Mouse (Mus musculus): ENCODE measurements at regions not wholly inside any gene's neighbourhood (a gene's known extent, or its start where the extent isn't known, plus 50 kb on each side); places are given as distances from the start of the nearest gene placed in this dataset.

- no peak for TF ChIP-seq CTCF (conservative IDR thresholded peaks at IDR 0.05; ENCODE audit: low read length)
- no peak for TF ChIP-seq POU5F1 (IDR thresholded peaks at IDR 0.05; ENCODE audit: borderline replicate concordance, low read length)
- no peak for TF ChIP-seq NANOG (IDR thresholded peaks at IDR 0.05; ENCODE audit: borderline replicate concordance, low read length)
These were observed 724.8 kb downstream of the Gm9195 start for GRCm38 (mm10) chr14:71766856-71767255.

Measured in E14TG2a.4 (cell line).